Mouse (Mus musculus) cerebellum, adult 9-10 months (tissue): ENCODE data around the gene Ranbp1.

ENCODE experiments used
- DNase-seq: peaks from one replicate; pipeline ENCODE4 v3.0.0; 2022

The Ranbp1 gene

DNA sequence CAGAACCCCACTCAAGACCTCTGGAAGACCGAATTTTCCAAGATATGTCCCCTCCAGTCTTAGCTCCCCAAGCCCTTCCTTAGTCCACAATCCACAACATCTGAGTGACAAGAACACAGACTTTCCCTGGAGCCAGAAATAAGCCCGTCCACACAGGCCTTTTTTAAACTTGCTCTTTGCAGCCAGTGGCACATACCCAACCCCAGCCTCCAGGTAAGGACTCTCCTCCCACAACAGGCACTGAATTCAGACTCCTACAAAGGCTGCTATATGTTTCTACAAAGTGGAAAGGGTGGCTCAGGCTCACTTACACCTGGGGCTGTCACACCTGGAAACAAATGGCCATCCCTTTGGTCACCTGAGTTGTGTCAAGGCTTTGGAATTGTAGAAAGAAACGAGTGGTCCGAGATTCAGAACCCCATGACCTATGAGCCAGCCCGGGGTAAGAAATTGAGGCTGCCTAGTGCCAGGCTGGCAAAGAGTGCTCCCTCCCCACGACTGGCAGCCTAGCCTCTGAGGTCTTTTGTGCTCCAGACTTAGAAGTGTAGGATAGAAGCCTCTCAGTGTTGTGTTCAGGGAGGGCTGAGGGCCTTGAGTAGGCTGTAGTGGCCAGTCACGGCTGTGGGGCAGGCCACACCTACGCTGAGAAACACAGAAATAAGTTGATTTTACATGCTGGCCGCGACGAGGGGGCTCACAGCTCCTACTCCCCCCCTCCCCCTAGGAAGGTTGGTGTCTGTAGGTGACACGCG, 14.4 kb downstream of the Ranbp1 start:
- DNase-seq: no peak

DNA sequence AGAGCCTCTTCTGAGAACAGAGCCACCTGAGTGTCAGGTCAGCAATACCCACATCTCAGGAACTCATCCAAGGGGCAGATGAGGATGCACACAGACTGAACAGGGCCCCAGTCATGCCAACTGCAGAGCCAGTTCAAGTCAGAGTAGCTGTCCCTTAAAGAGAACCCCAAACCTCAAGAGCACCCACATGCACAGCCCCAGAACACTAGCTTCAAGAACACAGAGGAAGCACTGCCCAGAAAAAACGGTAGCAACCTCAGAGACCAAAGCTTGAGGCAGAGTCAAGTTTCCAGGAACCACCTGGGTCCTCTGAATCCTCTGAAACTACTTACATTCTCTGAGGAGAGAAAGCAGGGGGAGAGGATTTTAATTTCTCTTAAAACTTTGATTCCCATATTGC, 15.1 kb downstream of the Ranbp1 start:
- no peak for DNase-seq

DNA sequence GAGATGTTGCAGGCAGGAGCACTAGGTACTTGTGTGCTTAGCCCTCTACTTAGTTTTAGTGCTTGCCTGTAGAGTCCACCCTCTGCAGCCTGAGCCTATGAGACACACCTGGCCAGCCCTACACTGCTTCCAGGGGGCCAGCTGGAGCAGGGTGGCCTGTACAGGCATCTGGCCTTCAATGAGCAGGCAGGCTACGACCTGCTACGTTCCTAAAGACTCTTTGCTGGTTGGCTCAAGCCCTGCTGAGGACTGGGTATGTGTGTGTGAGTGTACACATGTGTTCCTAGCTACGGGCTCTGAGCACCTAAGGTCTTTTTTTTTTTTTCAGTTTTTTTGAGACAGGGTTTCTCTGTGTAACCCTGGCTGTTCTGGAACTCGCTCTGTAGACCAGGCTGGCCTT, 17.1 kb downstream of the Ranbp1 start:
- no peak for DNase-seq

GRCm38 (mm10) chr16:18231047-18231446, 17.5 kb downstream of the Ranbp1 start:
- DNase-seq: no peak

GRCm38 (mm10) chr16:18230617-18231016, 17.9 kb downstream of the Ranbp1 start:
- DNase-seq: no peak

DNA sequence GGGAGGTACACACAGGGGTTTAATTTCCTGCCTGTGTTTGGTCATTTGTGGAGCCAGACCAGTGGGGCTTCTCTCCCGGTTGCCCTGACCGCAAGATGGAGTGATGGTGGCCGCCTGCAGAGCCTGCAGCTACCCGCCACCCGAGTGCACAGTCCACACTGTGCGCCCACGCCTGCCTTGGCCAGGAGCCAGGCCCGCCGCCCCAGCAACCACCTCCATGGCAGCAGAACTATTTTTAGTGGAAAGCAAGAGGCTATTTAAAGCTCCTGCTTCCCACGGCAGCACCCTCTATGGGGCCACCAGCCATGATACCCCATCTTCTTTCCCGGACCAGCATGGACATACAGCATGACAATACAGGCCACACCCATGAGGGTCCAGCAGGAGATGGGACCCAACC, 18.9 kb downstream of the Ranbp1 start:
- DNase-seq: peak; percentile 75

DNA sequence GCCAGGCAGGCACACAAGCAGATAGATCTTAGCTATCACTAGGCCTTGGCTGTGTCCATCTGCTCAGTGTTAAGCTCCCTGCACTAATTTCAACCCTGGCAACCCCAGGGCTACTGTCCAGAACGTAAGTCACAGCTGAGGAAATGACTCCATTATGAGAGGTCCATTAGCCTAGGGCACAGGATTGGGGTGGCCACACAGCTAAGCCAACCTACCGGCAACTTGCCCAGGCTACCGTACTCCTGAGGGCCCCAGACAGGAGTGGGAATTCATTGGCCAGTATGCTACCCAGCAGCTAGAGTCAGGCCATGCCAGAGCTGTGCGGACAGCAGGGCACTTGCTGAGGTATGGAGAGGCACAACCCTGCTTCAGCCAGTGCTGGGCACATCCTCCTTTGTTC, 19.7 kb downstream of the Ranbp1 start:
- peak; percentile 84 for DNase-seq

- no peak for DNase-seq
These were observed 20.6 kb downstream of the Ranbp1 start for GRCm38 (mm10) chr16:18227897-18228422.

- no peak for DNase-seq
These were observed 21.3 kb downstream of the Ranbp1 start for GRCm38 (mm10) chr16:18227187-18227586.

DNA sequence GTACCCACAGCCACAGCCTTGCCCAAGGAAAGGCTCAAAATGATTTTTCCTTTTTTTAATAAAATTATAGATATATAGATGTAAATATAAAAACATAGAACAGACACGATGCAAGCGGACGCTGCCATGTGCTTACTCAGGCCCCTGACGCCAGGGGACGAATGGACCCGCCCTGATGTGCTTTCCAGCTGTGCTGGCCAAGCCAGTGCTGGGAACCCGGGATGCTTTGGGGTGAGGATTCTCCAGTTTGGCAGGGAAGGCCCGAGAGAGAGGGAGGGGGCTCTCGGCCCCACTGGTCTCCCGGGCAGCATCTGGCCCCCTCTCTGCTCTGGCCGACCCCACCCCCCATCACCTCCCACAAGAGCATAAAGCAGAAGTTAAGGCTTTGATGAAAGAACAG, 26.3 kb downstream of the Ranbp1 start:
- no peak for DNase-seq

- DNase-seq: no peak
These were observed 27.0 kb downstream of the Ranbp1 start for GRCm38 (mm10) chr16:18221543-18221898.

GRCm38 (mm10) chr16:18220856-18221542, 27.5 kb downstream of the Ranbp1 start:
- DNase-seq: no peak

DNA sequence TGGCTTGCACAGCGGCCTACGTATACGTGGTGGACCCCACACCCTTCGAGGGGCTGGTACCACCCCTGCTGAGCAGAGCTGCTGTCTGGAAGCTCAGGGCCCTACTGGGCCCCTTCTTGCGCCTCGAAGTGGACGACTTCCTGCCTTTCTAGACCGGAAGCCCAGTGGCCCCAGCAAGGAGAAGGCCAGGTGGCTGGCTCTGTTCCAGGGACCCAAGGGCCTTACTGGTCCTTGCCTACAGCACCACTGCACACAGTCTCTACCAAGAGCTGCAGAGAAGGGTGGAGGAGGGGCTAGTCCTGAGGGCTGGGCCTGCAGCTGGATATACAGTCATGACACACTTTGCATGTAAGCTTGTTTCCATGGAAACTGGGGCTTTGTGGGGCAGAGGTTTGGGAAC, 28.5 kb downstream of the Ranbp1 start:
- no peak for DNase-seq

DNA sequence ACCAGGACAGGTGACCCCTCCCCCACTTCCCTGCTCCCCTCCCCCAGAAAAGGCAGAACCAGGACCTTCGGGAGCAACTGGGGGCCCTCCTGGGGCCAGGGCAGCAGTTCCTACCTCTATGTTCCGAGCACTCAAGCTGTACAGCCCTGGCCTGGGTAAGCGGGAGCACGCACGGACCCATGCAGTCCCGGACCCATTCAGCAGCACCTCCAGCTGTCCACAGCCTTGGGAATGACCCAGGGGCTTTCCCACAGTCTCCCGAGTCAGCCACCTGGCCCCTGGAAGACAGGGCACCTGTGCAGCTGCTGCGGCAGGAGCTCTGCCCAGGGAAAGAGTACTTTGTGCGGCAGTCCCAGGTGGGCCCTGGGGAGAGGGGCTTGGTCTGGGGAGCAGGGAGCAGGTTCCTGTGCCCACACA, 29.9 kb downstream of the Ranbp1 start:
- no peak for DNase-seq

- no peak for DNase-seq
These were observed 31.0 kb downstream of the Ranbp1 start, which contains the start of gene Ccdc188 for GRCm38 (mm10) chr16:18217579-18217978. TSS of gene Ccdc188 (plus strand) at chr16:18217879.

DNA sequence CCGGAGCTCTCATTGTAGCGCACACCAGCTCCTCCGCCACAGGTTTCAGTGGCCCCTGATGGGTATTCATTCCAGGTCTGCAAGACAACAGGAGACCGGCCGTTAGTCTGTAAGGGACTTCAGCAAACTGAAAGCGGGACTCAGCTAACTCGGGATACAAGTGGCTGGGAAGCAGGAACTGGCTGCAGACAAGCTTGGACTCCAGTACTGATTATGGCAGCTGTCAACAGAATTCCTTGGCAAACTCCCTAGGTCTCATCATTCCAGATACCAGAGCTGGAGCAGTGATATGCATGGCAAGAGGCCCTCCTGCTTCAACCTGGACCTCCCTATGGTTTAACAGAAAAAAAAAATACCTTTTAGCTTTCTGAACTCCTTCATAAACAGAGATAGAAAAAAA, 33.7 kb downstream of the Ranbp1 start:
- no peak for DNase-seq

DNA sequence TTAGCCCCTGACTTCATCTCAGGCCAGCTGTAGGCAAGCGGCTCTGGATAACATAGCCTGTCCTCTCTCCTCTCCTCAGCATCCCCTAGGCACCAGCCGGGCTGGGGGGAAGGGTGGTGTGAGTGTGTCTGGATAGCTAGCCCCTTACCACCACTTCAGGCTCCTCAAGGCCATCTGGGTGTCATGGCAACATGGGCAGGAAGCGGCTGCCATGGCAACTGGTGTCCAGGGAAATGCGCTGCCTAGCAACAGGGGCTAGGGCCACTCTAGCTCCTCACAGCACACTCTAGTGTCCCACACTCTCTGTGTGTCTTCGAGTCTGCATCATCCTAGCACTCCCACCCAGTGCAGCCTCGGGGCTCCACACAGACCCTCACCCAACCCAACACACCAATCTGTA, 34.8 kb downstream of the Ranbp1 start:
- no peak for DNase-seq

- DNase-seq: peak; percentile 91
These were observed 36.9 kb downstream of the Ranbp1 start for GRCm38 (mm10) chr16:18211417-18212171.

DNA sequence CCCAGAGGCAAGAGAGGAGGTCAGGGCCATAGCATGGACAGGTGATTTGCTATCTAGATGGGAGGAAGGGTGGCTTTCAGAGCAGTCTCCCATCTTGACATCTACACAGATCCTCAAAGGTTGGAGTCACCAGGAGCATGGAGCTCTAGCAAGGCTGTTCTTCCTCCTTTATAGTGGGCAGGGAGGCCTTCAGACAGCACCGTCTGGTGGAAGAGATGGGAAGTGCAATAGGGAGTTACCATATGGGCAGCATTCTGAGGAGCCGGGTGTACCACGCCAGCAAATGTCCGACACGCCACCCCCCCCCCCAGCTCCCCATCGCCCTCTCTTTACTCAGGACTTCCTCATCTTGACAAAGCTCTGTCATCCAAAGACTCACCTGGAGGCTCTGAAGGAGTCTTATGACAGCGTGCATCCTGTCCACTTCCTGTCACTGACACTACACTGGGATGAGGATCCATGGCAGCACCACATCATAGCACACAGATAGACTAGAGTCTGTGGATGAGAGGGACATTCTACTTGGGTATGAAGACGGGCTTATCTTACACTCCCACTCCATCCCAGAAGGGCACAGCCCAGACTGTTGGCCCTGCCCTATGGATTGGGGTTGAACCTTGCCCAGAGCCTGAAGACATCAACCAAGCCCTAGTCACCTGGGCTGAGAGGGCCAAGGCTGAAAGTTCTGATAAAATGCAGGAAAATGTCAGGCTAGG, 37.7 kb downstream of the Ranbp1 start:
- peak; percentile 87 for DNase-seq

- no peak for DNase-seq
These were observed 45.0 kb downstream of the Ranbp1 start for GRCm38 (mm10) chr16:18203430-18204091.

DNA sequence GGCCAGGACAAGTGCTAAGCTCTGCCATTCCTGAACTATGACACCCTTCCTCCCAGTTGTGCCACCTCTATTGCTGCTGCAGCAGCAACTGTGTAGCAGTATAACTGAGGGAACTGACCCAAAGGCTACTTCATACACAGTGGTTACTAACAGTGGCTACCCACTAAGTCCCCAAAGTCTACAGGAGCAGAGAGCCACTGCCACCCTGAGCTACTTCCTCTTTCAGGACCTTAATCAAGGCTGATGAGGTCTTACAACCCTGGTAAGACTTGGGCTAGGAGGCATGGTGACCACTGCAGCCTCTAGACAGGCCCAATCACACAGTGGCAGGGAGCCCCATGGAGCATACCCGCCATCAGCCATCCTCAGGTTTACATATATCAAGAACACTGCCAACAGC, 46.5 kb downstream of the Ranbp1 start:
- DNase-seq: no peak

DNA sequence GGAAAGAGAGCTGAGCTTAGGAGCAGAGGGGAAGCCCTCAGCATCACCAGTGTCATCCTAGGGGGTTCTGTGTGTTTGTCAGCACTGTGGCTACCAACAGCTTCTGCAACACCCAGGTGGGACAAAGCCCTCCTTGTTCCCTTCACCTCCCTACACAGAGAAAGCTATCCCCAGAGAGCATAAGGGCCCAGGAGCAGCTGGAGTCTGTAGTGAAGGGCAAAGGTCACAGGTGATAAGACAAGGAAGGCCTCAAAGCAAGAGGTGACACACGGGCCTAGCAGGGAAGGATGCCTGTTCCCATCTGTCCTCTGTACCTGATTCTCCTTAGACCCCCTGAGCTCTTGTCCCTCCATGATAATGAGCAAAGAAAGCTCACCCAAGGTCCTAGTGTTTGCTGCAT, 46.9 kb downstream of the Ranbp1 start:
- DNase-seq: no peak
